Mouse (Mus musculus): ENCODE measurements around the gene Tma16. TPM values are rescaled to one million over a fixed set of nuclear protein-coding genes. Genes with fewer than 3 reads are reported as not detected.

The Tma16 gene
- polyA plus RNA-seq, 1 experiment: 4.7 TPM

DNA sequence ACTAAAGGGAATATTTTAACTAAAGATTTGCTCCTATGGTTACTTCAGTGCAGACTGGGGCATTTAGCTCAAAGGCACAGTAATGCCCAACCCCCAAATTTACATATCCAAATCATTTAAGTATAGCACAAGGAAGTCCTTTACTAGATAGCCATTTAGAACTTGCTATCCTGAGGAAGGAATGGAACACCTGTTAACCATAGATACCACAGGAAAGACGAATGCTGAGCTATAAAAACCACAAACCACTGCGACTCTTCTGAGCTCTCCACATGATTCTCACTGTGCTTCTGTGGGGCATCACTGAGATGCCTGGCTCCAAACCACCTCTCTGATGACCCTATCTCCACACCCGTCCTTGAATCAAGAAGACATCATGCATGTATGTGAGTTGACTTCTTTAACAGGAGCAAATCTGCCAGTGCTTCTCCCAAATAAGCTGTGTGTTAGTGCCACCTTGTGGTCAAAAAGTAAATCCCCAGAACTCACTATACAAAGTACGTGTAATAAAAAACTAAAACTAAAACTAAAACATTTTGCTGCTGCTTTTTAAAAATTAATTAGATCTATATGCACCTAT is 10.8 kb upstream of the Tma16 start:
- no peaks in the 10 kb centered on the region for H3K79me2 ChIP-seq (ENCODE audit: control insufficient read depth, insufficient read depth)
- no peaks in the 10 kb centered on the region for H3K27me3 ChIP-seq (ENCODE audit: control insufficient read depth, insufficient read depth, insufficient read length)
- H3K79me3 ChIP-seq (ENCODE audit: low read depth): no peaks in the 10 kb centered on the region
- TF ChIP-seq MYOD1 (IDR thresholded peaks at IDR 0.05; ENCODE audit: control insufficient read depth, insufficient read length, low read depth) (no peak), CTCF (IDR thresholded peaks at IDR 0.05; ENCODE audit: control insufficient read depth, insufficient read depth, insufficient read length) (no peak), MAX (IDR thresholded peaks at IDR 0.05) (no peak)
- no peak overlapping the region for H3K4me3 ChIP-seq (ENCODE audit: insufficient read depth, poor library complexity, severe bottlenecking)
- H3ac ChIP-seq (ENCODE audit: control insufficient read depth, insufficient read length, low read depth): no peak overlapping the region
- H3K36me3 ChIP-seq (ENCODE audit: control insufficient read depth, insufficient read depth): no peaks in the 10 kb centered on the region

DNA sequence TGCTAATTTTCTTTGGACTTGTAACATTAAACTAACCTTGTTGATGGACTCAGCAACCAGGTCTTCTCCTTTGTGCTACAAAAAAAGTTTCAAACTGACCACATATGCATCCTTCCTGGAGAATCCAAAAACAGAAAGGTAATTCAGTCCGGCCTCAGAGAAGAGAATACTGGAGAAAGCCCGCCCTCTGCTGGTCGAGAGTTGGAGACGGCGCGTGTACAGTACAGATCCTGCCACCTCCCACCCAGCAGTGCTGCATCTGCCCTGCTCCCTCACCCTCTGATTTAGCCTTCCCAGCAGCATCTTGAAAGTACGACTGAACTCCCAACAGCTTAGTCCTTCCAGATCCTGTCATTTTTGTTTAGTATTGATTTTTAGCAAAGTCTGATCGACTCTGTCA is 9.4 kb upstream of the Tma16 start:
- no peaks in the 10 kb centered on the region for H3K79me2 ChIP-seq (ENCODE audit: control insufficient read depth, insufficient read depth)
- H3K27me3 ChIP-seq (ENCODE audit: control insufficient read depth, insufficient read depth, insufficient read length): no peaks in the 10 kb centered on the region
- no peak for TF ChIP-seq FOSL1 (IDR thresholded peaks at IDR 0.05; ENCODE audit: insufficient read depth, low read length, poor library complexity, severe bottlenecking)
- no peak for TF ChIP-seq USF1 (IDR thresholded peaks at IDR 0.05; ENCODE audit: low read depth)
- no peak for TF ChIP-seq MYOD1 (IDR thresholded peaks at IDR 0.05; ENCODE audit: control insufficient read depth, insufficient read length, low read depth)
- peak; percentile 76 for TF ChIP-seq CTCF (IDR thresholded peaks at IDR 0.05; ENCODE audit: control insufficient read depth, insufficient read depth, insufficient read length)
- no peak for TF ChIP-seq CEBPB (IDR thresholded peaks at IDR 0.05; ENCODE audit: low read depth)
- no peak for TF ChIP-seq MYOG (IDR thresholded peaks at IDR 0.05; ENCODE audit: control insufficient read depth, extremely low read depth, insufficient read length)
- H3K36me3 ChIP-seq (ENCODE audit: control insufficient read depth, insufficient read depth): no peaks in the 10 kb centered on the region
- no peak overlapping the region for H3ac ChIP-seq (ENCODE audit: control insufficient read depth, insufficient read length, low read depth)
- H3K79me3 ChIP-seq (ENCODE audit: low read depth): no peaks in the 10 kb centered on the region
- H3K4me3 ChIP-seq (ENCODE audit: insufficient read depth, poor library complexity, severe bottlenecking): no peak overlapping the region

DNA sequence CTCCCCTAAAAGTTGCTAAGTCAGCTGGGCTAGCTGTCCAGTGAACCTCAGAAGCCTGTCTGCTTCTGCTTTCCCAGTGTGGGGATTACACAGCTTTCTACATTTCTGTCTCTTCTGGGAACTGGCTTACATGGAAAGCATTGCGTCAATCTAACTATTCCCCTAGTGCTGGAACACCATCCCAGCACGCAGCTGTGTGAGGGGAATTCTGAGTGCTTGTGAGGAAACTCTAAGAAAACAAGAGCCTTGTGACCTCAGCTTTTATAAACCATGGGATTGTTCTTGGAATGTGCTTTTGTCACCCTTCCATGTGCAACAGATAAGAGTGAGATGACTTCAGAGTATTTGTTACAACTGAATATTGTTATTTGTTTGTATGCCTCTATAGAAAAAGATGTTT is 8.2 kb upstream of the Tma16 start:
- Histone ChIP-seq H3K79me3 (ENCODE audit: low read depth) (no peaks in the 10 kb centered on the region), H3K79me2 (ENCODE audit: control insufficient read depth, insufficient read depth) (no peaks in the 10 kb centered on the region), H3ac (ENCODE audit: control insufficient read depth, insufficient read length, low read depth) (no peak overlapping the region), H3K27me3 (ENCODE audit: control insufficient read depth, insufficient read depth, insufficient read length) (no peaks in the 10 kb centered on the region), H3K4me3 (ENCODE audit: insufficient read depth, poor library complexity, severe bottlenecking) (no peak overlapping the region), H3K36me3 (ENCODE audit: control insufficient read depth, insufficient read depth) (no peaks in the 10 kb centered on the region)
- TF ChIP-seq MAX (IDR thresholded peaks at IDR 0.05) (no peak), MYOD1 (IDR thresholded peaks at IDR 0.05; ENCODE audit: control insufficient read depth, insufficient read length, low read depth) (no peak), CTCF (IDR thresholded peaks at IDR 0.05; ENCODE audit: control insufficient read depth, insufficient read depth, insufficient read length) (no peak), CEBPB (IDR thresholded peaks at IDR 0.05; ENCODE audit: low read depth) (no peak), FOSL1 (IDR thresholded peaks at IDR 0.05; ENCODE audit: insufficient read depth, low read length, poor library complexity, severe bottlenecking) (no peak), USF1 (IDR thresholded peaks at IDR 0.05; ENCODE audit: low read depth) (no peak), MYOG (IDR thresholded peaks at IDR 0.05; ENCODE audit: control insufficient read depth, extremely low read depth, insufficient read length) (no peak)

GRCm38 (mm10) chr8:66490624-66491023 is 4.3 kb upstream of the Tma16 start:
- Histone ChIP-seq H3K27me3 (ENCODE audit: control insufficient read depth, insufficient read depth, insufficient read length) (no peaks in the 10 kb centered on the region), H3K4me3 (ENCODE audit: insufficient read depth, poor library complexity, severe bottlenecking) (no peak overlapping the region), H3K36me3 (ENCODE audit: control insufficient read depth, insufficient read depth) (no peaks in the 10 kb centered on the region), H3K79me3 (ENCODE audit: low read depth) (peaks cover 3% of the 10 kb centered on the region), H3K79me2 (ENCODE audit: control insufficient read depth, insufficient read depth) (peaks cover 9% of the 10 kb centered on the region), H3ac (ENCODE audit: control insufficient read depth, insufficient read length, low read depth) (no peak overlapping the region)
- no peak for TF ChIP-seq USF1 (IDR thresholded peaks at IDR 0.05; ENCODE audit: low read depth)
- no peak for TF ChIP-seq FOSL1 (IDR thresholded peaks at IDR 0.05; ENCODE audit: insufficient read depth, low read length, poor library complexity, severe bottlenecking)

DNA sequence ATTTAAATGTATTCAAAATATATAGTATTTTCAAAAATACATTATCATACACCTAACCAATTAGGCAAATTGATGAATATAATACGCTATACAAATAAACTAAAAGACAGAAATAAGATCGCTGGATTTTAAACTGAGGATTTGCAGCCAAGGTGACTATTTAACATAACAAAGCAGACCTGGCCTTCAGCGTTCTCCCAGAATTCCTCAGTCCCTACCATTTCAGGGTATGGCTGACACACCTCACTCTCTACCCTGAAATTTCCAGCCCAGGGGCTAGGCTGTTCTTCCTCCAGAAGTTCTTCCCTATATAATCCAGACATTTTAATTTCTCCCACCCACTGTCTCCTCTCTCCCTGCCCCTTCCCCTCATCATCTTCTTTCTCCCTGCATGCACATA is 2.2 kb upstream of the Tma16 start:
- H3ac ChIP-seq (ENCODE audit: control insufficient read depth, insufficient read length, low read depth): no peak overlapping the region
- H3K79me2 ChIP-seq (ENCODE audit: control insufficient read depth, insufficient read depth): peaks cover 30% of the 10 kb centered on the region
- H3K36me3 ChIP-seq (ENCODE audit: control insufficient read depth, insufficient read depth): peaks cover 6% of the 10 kb centered on the region
- TF ChIP-seq MYOD1 (IDR thresholded peaks at IDR 0.05; ENCODE audit: control insufficient read depth, insufficient read length, low read depth): no peak
- TF ChIP-seq USF1 (IDR thresholded peaks at IDR 0.05; ENCODE audit: low read depth): no peak
- no peak for TF ChIP-seq CEBPB (IDR thresholded peaks at IDR 0.05; ENCODE audit: low read depth)
- TF ChIP-seq CTCF (IDR thresholded peaks at IDR 0.05; ENCODE audit: control insufficient read depth, insufficient read depth, insufficient read length): no peak
- no peak for TF ChIP-seq MYOG (IDR thresholded peaks at IDR 0.05; ENCODE audit: control insufficient read depth, extremely low read depth, insufficient read length)
- TF ChIP-seq MAX (IDR thresholded peaks at IDR 0.05): no peak
- no peak for TF ChIP-seq FOSL1 (IDR thresholded peaks at IDR 0.05; ENCODE audit: insufficient read depth, low read length, poor library complexity, severe bottlenecking)
- no peaks in the 10 kb centered on the region for H3K27me3 ChIP-seq (ENCODE audit: control insufficient read depth, insufficient read depth, insufficient read length)
- H3K4me3 ChIP-seq (ENCODE audit: insufficient read depth, poor library complexity, severe bottlenecking): no peak overlapping the region
- peaks cover 24% of the 10 kb centered on the region for H3K79me3 ChIP-seq (ENCODE audit: low read depth)

- Histone ChIP-seq H3K27me3 (ENCODE audit: control insufficient read depth, insufficient read depth, insufficient read length) (no peaks in the 10 kb centered on the region), H3ac (ENCODE audit: control insufficient read depth, insufficient read length, low read depth) (no peak overlapping the region), H3K4me3 (ENCODE audit: insufficient read depth, poor library complexity, severe bottlenecking) (no peak overlapping the region), H3K79me2 (ENCODE audit: control insufficient read depth, insufficient read depth) (no peaks in the 10 kb centered on the region), H3K79me3 (ENCODE audit: low read depth) (no peaks in the 10 kb centered on the region), H3K36me3 (ENCODE audit: control insufficient read depth, insufficient read depth) (peaks cover 65% of the 10 kb centered on the region)
- TF ChIP-seq MYOG (IDR thresholded peaks at IDR 0.05; ENCODE audit: control insufficient read depth, extremely low read depth, insufficient read length) (no peak), CEBPB (IDR thresholded peaks at IDR 0.05; ENCODE audit: low read depth) (no peak), CTCF (IDR thresholded peaks at IDR 0.05; ENCODE audit: control insufficient read depth, insufficient read depth, insufficient read length) (no peak), MAX (IDR thresholded peaks at IDR 0.05) (no peak)
These were observed 9.4 kb downstream of the Tma16 start for GRCm38 (mm10) chr8:66476880-66477279.

Data from C2C12 (cell line).